Mouse (Mus musculus): ENCODE measurements at regions not wholly inside any gene's neighbourhood (a gene's known extent, or its start where the extent isn't known, plus 50 kb on each side); places are given as distances from the start of the nearest gene placed in this dataset.

GRCm38 (mm10) chr17:72782775-72783174 lies 53.5 kb upstream of the Ypel5 start:
- no peak for ATAC-seq (replicated peaks; ENCODE audit: low FRiP score, poor library complexity, severe bottlenecking)

- ATAC-seq (replicated peaks; ENCODE audit: low FRiP score, poor library complexity, severe bottlenecking): peak; percentile 54; the same call in 1 of the 2 replicates
Observed at GRCm38 (mm10) chr17:72781786-72782185, 54.5 kb upstream of the Ypel5 start.

DNA sequence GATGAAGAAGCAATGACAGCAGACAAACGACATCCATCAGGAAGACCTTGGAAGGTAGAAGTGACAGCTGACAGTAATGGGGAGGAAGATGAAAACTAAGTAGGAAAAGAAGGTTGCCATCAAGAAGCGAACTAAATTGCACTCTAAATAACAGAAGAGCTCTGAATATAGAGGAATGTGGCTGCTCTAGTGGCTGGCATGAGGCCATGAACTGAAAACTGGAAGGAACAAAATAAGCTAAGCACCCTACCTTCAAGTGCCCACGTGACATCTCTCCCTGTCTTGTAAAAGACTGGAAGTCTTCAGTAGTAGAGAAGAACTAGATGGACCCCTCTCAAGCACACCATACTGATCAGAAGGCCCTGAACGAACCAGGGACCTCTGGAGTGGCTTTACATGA lies 68.0 kb upstream of the Ypel5 start:
- no peak for ATAC-seq (replicated peaks; ENCODE audit: low FRiP score, poor library complexity, severe bottlenecking)

DNA sequence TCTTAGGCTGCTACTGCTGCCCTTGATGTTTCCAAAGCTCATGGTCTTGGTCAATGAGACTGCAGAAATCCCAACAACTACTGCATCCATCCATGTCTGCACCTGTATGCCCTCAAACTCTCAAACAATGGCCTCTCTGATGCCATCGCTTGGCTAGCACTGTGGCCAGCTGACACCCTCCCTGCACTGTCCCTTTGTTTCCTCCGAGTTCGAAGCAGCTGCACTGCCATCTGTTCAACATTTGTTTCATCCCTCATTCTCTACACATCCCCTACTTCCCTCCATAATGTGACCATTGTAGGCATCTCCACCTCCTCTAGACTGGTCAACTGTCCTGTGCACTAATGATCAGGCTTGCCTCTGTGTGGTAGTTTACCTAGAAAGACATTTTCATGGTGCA lies 75.3 kb upstream of the Ypel5 start:
- ATAC-seq (replicated peaks; ENCODE audit: low FRiP score, poor library complexity, severe bottlenecking): no peak

DNA sequence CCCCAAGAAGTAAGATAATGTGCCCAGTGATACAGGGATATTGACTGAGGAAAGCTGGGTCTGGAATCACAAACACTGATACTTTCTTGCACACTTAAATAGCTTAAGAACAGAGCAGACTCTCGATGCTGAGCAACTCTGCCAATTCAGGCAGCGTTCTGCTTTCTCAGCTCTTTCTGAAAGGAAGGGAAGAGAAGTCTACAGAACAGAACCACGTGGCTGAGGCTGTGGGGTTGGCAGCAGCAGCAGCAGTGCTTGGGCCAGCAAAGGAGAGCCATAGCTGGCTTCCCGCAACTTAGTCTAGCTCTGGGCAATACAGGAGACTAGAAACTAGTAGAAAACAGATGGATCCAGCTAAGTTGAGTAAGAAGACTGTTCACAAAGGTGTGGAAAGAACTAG lies 89.8 kb upstream of the Ypel5 start:
- no peak for ATAC-seq (replicated peaks; ENCODE audit: low FRiP score, poor library complexity, severe bottlenecking)

GRCm38 (mm10) chr17:72733006-72733405 lies 103.2 kb upstream of the Ypel5 start:
- ATAC-seq (replicated peaks; ENCODE audit: low FRiP score, poor library complexity, severe bottlenecking): no peak

DNA sequence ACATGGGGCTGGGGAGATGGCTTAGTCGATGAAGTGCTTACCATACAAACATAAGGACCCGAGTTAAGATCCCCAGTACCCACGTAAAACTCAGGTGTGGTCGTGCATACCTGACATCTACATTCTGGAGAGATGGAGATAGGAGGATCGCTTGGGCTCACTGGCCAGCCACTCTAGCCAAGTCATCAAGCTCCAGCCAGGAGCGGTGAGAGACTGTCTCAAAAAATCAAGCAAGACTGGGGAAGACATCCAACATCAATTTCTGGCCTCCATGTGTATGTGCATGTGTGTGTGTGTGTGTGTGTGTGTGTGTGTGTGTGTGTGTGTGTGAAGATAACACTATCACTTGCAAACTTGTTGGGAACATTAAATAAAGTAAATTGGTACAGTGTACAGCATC lies 104.6 kb upstream of the Ypel5 start:
- no peak for ATAC-seq (replicated peaks; ENCODE audit: low FRiP score, poor library complexity, severe bottlenecking)

- ATAC-seq (replicated peaks; ENCODE audit: low FRiP score, poor library complexity, severe bottlenecking): no peak
Observed at GRCm38 (mm10) chr17:72731175-72731574, 105.1 kb upstream of the Ypel5 start.

GRCm38 (mm10) chr17:72720753-72721152 lies 115.5 kb upstream of the Ypel5 start:
- ATAC-seq (replicated peaks; ENCODE audit: low FRiP score, poor library complexity, severe bottlenecking): no peak

DNA sequence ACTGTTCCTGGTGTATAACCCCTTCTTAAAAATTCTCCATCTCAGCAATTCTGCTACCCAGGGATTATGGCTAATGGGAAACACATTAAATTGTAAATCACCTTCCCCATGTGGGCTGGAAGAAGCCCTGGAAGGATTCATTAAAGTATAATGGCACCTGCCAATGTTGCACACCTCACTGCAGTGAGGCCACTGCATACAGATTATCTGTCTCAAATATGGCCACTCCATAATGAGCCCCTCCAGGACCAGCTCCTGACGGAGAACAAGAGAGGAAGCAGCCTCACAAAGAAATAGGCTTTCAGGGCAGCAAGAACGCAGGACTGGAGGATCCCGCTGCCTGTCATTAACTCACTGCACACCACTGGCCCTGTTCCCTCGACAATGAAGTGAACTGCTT lies 115.2 kb upstream of the Alk start:
- no peak for ATAC-seq (replicated peaks; ENCODE audit: low FRiP score, poor library complexity, severe bottlenecking)

DNA sequence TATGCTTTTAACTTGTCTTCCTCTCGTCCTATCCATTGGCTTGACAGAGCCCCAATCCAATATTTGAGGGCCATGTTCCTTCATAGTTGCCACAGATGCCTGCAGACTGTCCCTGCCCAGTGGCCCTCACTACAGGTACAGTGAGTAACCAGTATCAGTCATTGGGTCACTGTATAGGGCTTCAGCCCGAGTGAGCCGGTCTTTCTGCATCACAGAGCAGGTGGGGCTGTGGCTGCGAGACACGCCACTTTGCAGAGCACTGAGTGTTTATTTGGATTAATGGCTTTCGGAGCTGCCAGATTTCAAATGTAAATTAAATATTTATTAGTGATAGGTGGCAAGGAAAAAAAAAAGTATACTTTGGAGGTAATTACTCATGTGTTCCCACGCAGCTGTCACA lies 87.2 kb upstream of the Alk start:
- no peak for ATAC-seq (replicated peaks; ENCODE audit: low FRiP score, poor library complexity, severe bottlenecking)

GRCm38 (mm10) chr17:72689606-72690005 lies 85.2 kb upstream of the Alk start:
- no peak for ATAC-seq (replicated peaks; ENCODE audit: low FRiP score, poor library complexity, severe bottlenecking)

DNA sequence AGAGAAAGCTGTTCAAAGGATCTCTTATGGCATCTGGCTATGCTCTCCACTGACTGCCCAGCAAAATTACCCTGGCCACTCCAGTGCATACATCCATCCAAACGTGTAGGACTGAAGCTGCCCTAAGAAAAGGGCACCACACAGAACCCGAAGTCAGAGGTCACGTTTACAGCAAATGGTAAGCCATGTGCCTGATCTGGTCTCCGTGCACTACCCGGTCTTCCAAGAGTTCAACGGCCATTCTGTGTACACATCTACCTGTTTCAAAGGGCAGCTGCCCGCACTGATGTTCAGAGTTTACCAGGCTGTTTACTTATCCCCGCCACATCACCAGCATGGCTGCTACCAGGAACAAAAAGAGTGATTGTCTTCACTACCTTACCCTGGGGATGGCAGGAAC lies 84.4 kb upstream of the Alk start:
- ATAC-seq (replicated peaks; ENCODE audit: low FRiP score, poor library complexity, severe bottlenecking): no peak

GRCm38 (mm10) chr17:72674658-72675057 lies 70.2 kb upstream of the Alk start:
- no peak for ATAC-seq (replicated peaks; ENCODE audit: low FRiP score, poor library complexity, severe bottlenecking)

- no peak for ATAC-seq (replicated peaks; ENCODE audit: low FRiP score, poor library complexity, severe bottlenecking)
Observed at GRCm38 (mm10) chr17:72672010-72672409, 67.6 kb upstream of the Alk start.

GRCm38 (mm10) chr17:72666961-72667360 lies 62.5 kb upstream of the Alk start:
- ATAC-seq (replicated peaks; ENCODE audit: low FRiP score, poor library complexity, severe bottlenecking): no peak

DNA sequence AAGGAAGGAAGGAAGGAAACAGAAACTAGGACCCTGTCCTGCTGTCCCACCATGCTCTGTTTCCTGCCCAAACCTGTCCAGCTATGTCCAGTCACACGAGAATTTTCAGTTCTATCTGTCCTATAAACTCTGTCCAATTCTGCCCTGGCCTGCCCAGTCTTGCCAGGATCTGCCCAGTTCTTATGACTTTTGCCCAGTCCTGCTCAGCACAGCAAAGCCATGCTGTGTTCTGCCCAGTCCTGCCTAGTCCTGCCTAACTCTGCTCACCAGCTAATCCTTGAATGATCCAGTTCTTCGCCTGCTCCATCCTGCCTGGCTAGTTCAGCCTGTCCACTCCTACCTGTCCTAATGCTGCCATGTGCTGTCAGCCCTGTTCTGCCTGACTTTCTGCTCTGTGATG lies 57.3 kb upstream of the Alk start:
- ATAC-seq (replicated peaks; ENCODE audit: low FRiP score, poor library complexity, severe bottlenecking): no peak

- no peak for ATAC-seq (replicated peaks; ENCODE audit: low FRiP score, poor library complexity, severe bottlenecking)
Observed at GRCm38 (mm10) chr17:72658744-72659143, 54.3 kb upstream of the Alk start.

GRCm38 (mm10) chr17:72657826-72658225 lies 53.4 kb upstream of the Alk start:
- ATAC-seq (replicated peaks; ENCODE audit: low FRiP score, poor library complexity, severe bottlenecking): no peak
